Mouse (Mus musculus) hindbrain, embryonic 11.5 days (tissue): ENCODE data around the gene Tekt3. TPM values are rescaled to one million over a fixed set of nuclear protein-coding genes. Genes with fewer than 3 reads are reported as not detected.

Experiments
- ATAC-seq: fragments of 200-750 bp; cut with Nextera tagmentation; 2 replicates; pipeline ENCODE4 v1.8.0; 2017; ENCODE audit warnings: mild to moderate bottlenecking, moderate TSS enrichment, moderate library complexity; ENCODE audit not compliant: low FRiP score
- DNase-seq: peaks from one replicate; pipeline ENCODE4 v3.0.0-alpha.2; 2015; ENCODE audit warnings: low spot score
- H3K27ac ChIP-seq: fragments of 300-500 bp; sonication (generic); 2 replicates; pipeline ENCODE4 v1.5.1; 2014; ENCODE audit warnings: mild to moderate bottlenecking, low read depth, low read length
- H3K27me3 ChIP-seq: fragments of 300-500 bp; sonication (generic); 2 replicates; pipeline ENCODE4 v1.6.1; 2014; ENCODE audit warnings: mild to moderate bottlenecking, low read length, moderate library complexity, mixed read lengths; ENCODE audit not compliant: control insufficient read depth, insufficient read depth
- H3K36me3 ChIP-seq: fragments of 300-500 bp; sonication (generic); 2 replicates; pipeline ENCODE4 v1.6.1; 2014; ENCODE audit warnings: mild to moderate bottlenecking, low read length, moderate library complexity, mixed read lengths; ENCODE audit not compliant: control insufficient read depth, insufficient read depth
- H3K4me1 ChIP-seq: fragments of 300-500 bp; sonication (generic); replicated peaks from 2 replicates; pipeline ENCODE4 v1.6.1; 2014; ENCODE audit warnings: low read length, mixed read lengths; ENCODE audit not compliant: control insufficient read depth, insufficient read depth
- H3K4me2 ChIP-seq: fragments of 300-500 bp; sonication (generic); replicated peaks from 2 replicates; pipeline ENCODE4 v1.6.1; 2014; ENCODE audit warnings: mild to moderate bottlenecking, low read depth, low read length
- H3K4me3 ChIP-seq: fragments of 300-500 bp; sonication (generic); 2 replicates; pipeline ENCODE4 v1.5.1; 2014; ENCODE audit warnings: low read depth, low read length
- H3K9ac ChIP-seq: fragments of 300-500 bp; sonication (generic); 2 replicates; pipeline ENCODE4 v1.6.1; 2014; ENCODE audit warnings: low read depth, low read length
- H3K9me3 ChIP-seq: fragments of 300-500 bp; sonication (generic); 2 replicates; pipeline ENCODE4 v1.6.1; 2016; ENCODE audit warnings: low read length; ENCODE audit not compliant: control insufficient read depth
- WGBS: fragments of 180-500 bp; shearing (Covaris S2); extraction: QIAGEN DNeasy Blood & Tissue Kit; methylation state at CpG from one replicate; pipeline ENCODE4 v1.1.7; 2014; 5-methylcytosine and 5-hydroxymethylcytosine counted together
- polyA plus RNA-seq: library from polyadenylated mRNA; unstranded; fragments of >200 nt; fragmentation: Nextera tagmentation; extraction: Ambion mirVana; gene quantifications from 2 replicates; pipeline ENCODE4 v1.2.1, GENCODE M21; 2014

Gene Tekt3
- polyA plus RNA-seq, 1 experiment from 2014 or later: 0.12 TPM

DNA sequence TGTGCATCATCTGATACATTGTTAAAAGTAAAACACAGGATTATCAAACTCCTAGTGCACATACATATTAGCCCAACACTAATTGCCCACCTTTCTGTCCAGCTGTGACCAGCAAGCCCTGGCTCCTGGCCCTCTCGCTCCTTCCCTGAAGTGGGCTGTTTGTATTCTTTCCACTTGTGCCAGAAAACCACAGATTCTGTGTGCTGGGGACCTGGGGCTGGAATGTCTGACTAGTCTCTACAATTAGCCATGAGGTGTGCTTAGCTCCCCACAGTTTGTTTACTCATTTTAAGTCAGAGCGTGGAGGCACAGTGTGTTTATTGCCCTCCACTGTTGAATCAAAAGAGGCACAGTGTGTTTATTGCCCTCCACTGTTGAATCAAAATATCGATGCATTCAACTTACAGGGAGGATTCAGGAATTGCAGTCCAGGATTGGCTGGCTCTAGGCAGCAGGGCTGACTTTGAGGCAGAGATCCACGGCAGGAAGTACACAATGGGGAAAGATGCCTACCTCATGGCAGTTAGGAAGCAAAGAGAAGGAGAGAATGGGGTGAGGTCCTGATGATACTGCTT lies 61.4 kb downstream of the Tekt3 start:
- H3K9ac ChIP-seq: no peak overlapping the region
- H3K27ac ChIP-seq: no peak overlapping the region
- no peak overlapping the region for H3K4me2 ChIP-seq
- H3K27me3 ChIP-seq: no peaks in the 10 kb centered on the region
- no peaks in the 10 kb centered on the region for H3K36me3 ChIP-seq
- ATAC-seq (no peak), DNase-seq (no peak)
- H3K4me3 ChIP-seq: no peak overlapping the region
- H3K9me3 ChIP-seq: no peaks in the 10 kb centered on the region
- H3K4me1 ChIP-seq: no peaks in the 10 kb centered on the region; the same call in 1 of the 2 replicates
- WGBS: 77% methylated on average over 4 of the region's 4 CpGs

GRCm38 (mm10) chr11:63124316-63124715 lies 62.9 kb downstream of the Tekt3 start:
- peak; percentile 19 for DNase-seq

GRCm38 (mm10) chr11:63125832-63126456 lies 64.5 kb downstream of the Tekt3 start:
- H3K36me3 ChIP-seq: no peaks in the 10 kb centered on the region
- no peak overlapping the region for H3K9ac ChIP-seq
- H3K9me3 ChIP-seq: no peaks in the 10 kb centered on the region
- 87% methylated on average over 5 of the region's 5 CpGs for WGBS
- no peak for ATAC-seq
- no peak overlapping the region for H3K4me3 ChIP-seq
- no peak overlapping the region for H3K4me2 ChIP-seq
- H3K27ac ChIP-seq: no peak overlapping the region
- no peaks in the 10 kb centered on the region; the same call in 1 of the 2 replicates for H3K4me1 ChIP-seq
- no peak for DNase-seq
- peaks cover 9% of the 10 kb centered on the region for H3K27me3 ChIP-seq

More at GRCm38 (mm10) chr11:63124316-63124715, 62.9 kb downstream of the Tekt3 start:
- H3K9me3 ChIP-seq: no peaks in the 10 kb centered on the region
- H3K4me3 ChIP-seq: no peak overlapping the region
- H3K27ac ChIP-seq: 0 out of 2 replicates have a peak overlapping the region, but pooled peaks have one; percentile 10
- 7% methylated on average over 4 of the region's 4 CpGs for WGBS
- H3K4me1 ChIP-seq: no peaks in the 10 kb centered on the region; the same call in 1 of the 2 replicates
- no peaks in the 10 kb centered on the region for H3K36me3 ChIP-seq
- no peak for ATAC-seq
- H3K9ac ChIP-seq: no peak overlapping the region
- H3K27me3 ChIP-seq: peaks cover 2% of the 10 kb centered on the region; the same call in 1 of the 2 replicates
- H3K4me2 ChIP-seq: no peak overlapping the region

- H3K27ac ChIP-seq: no peak overlapping the region
- H3K9me3 ChIP-seq: no peaks in the 10 kb centered on the region
- no peak overlapping the region for H3K4me3 ChIP-seq
- ATAC-seq (no peak), DNase-seq (no peak)
- H3K27me3 ChIP-seq: peaks cover 20% of the 10 kb centered on the region
- WGBS: 86% methylated on average over 8 of the region's 8 CpGs
- peaks cover 3% of the 10 kb centered on the region for H3K4me1 ChIP-seq
- H3K4me2 ChIP-seq: no peak overlapping the region
- no peak overlapping the region for H3K9ac ChIP-seq
- no peaks in the 10 kb centered on the region for H3K36me3 ChIP-seq
These were observed 65.5 kb downstream of the Tekt3 start for GRCm38 (mm10) chr11:63126976-63127375.

- Histone ChIP-seq H3K27ac (no peak overlapping the region), H3K36me3 (no peaks in the 10 kb centered on the region), H3K4me3 (no peak overlapping the region), H3K9me3 (no peaks in the 10 kb centered on the region), H3K27me3 (peaks cover 24% of the 10 kb centered on the region), H3K9ac (no peak overlapping the region), H3K4me1 (peaks cover 6% of the 10 kb centered on the region), H3K4me2 (no peak overlapping the region)
- 84% methylated on average over 4 of the region's 4 CpGs for WGBS
- DNase-seq (no peak), ATAC-seq (no peak)
These were observed 66.1 kb downstream of the Tekt3 start for GRCm38 (mm10) chr11:63127513-63127912.

GRCm38 (mm10) chr11:63128784-63129183 lies 67.3 kb downstream of the Tekt3 start, which contains the start of gene Pmp22:
Gene Pmp22 (plus strand): TSS chr11:63128982.
- H3K4me2 ChIP-seq: no peak within 1 kb of the TSS
- H3K36me3 ChIP-seq: no peaks in the 10 kb centered on the region
- 73% methylated on average over 2 of the region's 2 CpGs for WGBS
- H3K4me3 ChIP-seq: no peak within 1 kb of the TSS
- H3K4me1 ChIP-seq: peaks cover 6% of the 10 kb centered on the region
- no peak within 1 kb of the TSS for H3K9ac ChIP-seq
- no peak for ATAC-seq
- no peaks in the 10 kb centered on the region for H3K9me3 ChIP-seq
- no peak within 1 kb of the TSS for H3K27ac ChIP-seq
- DNase-seq: no peak
- peaks cover 29% of the 10 kb centered on the region for H3K27me3 ChIP-seq

DNA sequence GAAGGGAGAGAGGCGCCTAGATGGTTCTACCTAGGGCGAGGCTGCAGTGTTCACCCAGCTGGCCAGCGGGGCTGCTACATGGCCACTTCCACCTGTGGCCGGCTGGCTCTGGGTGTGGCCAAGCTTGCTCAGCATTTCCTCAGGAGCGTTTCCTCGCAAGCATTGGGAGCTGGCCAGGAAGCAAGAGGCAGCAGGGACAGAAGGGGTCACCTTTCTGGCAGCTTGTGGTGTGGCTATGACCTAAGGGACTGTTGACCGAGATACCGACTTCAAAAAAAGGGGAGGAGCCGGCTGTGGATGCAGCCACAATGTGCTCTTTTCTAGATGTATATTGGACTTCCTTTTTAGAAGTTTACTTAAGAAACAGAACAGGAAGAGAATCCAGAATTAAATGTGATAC lies 67.9 kb downstream of the Tekt3 start:
- Histone ChIP-seq H3K27me3 (peaks cover 31% of the 10 kb centered on the region), H3K4me2 (no peak overlapping the region)
- 53% methylated on average over 9 of the region's 9 CpGs for WGBS

DNA sequence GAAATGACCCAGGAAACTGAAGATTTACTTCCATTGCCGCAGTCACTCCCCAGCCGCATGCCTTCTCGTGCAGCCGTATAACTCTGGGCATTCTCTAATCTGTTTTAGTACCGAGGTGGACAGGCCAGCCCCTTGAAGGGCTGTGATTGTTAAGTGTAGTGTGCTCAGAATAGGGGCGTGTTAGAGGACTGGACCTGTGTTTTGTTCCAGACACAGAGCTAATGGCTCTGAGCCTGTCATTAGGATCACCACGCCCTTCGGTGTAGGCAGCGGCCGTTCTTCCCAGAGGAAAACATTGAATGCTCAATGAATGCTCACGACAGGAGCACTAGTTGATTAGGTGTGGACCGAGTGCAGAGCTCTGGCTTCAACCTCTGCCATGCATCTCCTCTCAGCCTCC lies 68.4 kb downstream of the Tekt3 start:
- no peak for ATAC-seq
- Histone ChIP-seq H3K27me3 (peaks cover 32% of the 10 kb centered on the region), H3K9me3 (no peaks in the 10 kb centered on the region), H3K4me1 (peaks cover 6% of the 10 kb centered on the region), H3K4me2 (no peak overlapping the region), H3K36me3 (no peaks in the 10 kb centered on the region), H3K4me3 (no peak overlapping the region), H3K9ac (no peak overlapping the region), H3K27ac (no peak overlapping the region)
- 71% methylated on average over 12 of the region's 12 CpGs for WGBS
- no peak for DNase-seq

More for the DNA sequence above, 67.9 kb downstream of the Tekt3 start:
- Histone ChIP-seq H3K36me3 (no peaks in the 10 kb centered on the region), H3K27ac (no peak overlapping the region), H3K4me1 (peaks cover 6% of the 10 kb centered on the region), H3K4me3 (no peak overlapping the region), H3K9ac (no peak overlapping the region), H3K9me3 (no peaks in the 10 kb centered on the region)
- no peak for DNase-seq
- ATAC-seq: no peak

- no peak overlapping the region for H3K9ac ChIP-seq
These were observed 69.0 kb downstream of the Tekt3 start for GRCm38 (mm10) chr11:63130497-63130896.

More at GRCm38 (mm10) chr11:63130497-63130896, 69.0 kb downstream of the Tekt3 start:
- DNase-seq (no peak), ATAC-seq (no peak)
- Histone ChIP-seq H3K4me3 (no peak overlapping the region), H3K27ac (no peak overlapping the region), H3K4me1 (peaks cover 6% of the 10 kb centered on the region), H3K27me3 (peaks cover 32% of the 10 kb centered on the region), H3K4me2 (no peak overlapping the region), H3K36me3 (no peaks in the 10 kb centered on the region), H3K9me3 (no peaks in the 10 kb centered on the region)
- WGBS: 56% methylated on average over 8 of the region's 8 CpGs
